Mouse (Mus musculus) kidney, adult 18-20 months (tissue): ENCODE data around the gene Pld6.
"Not testable (repeated sequence)": the region's sequence is repeated elsewhere in the genome, so short reads cannot be mapped to it uniquely, and the experiment has no call there.

Experiments
- DNase-seq: peaks from one replicate; pipeline ENCODE4 v3.0.0; 2021

Gene Pld6

DNA sequence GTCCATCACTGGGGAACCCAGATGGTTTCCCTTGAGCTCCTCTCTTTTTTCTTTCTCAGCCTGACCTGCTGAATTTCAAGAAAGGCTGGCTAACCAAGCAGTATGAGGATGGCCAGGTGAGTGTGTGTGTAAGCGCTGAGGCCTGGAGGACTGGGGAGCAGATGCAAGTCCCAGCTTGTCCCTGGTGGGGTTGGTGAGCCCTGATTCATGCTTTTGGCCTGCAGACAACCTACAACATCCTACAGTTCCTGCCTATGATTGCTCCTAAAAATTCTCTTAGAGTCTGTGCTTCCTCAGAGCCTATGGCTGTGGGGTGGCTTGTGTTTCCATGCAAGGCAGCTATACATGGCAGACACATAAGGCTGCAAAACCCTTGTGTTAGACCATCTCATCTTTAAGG lies 43.7 kb downstream of the Pld6 start:
- DNase-seq = no peak

DNA sequence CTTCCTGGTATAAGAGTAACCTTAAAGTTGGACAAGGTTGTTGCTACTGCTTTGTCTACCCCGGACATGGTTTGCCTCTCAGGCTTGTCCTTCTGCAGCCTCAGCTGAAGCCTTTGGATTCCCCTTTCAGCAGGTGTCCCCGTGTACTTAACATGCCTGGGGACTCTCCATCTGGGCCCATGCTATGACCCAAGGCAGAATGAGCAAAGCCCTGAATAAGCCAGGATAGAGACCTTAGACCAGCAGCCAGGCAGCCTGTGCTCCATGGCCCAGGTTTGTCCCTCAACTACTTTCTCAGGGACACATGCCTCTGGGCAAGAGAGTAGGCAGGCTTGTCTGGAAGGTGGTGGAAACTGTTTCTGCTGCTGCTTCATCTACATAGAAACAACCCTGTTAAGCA lies 44.1 kb downstream of the Pld6 start:
- DNase-seq = no peak

DNA sequence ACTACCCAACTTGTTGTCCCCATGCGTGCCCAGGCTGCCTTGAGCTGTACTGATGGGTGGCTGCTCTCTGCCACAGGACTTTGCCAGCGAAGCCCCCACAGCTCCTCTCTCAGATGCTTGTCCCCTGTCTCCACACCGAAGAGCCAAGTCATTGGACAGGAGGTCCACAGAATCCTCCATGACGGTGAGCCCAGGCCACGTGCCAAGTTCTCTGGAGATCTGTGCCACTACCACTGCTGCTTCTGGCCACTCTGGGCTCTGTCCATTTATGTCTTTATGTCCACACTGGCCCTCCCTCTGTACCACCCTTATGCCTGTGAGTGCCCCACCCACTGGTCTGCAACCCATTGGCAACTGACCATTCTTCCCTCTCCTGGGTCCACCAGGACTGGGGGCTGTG lies 45.5 kb downstream of the Pld6 start:
- no peak for DNase-seq

DNA sequence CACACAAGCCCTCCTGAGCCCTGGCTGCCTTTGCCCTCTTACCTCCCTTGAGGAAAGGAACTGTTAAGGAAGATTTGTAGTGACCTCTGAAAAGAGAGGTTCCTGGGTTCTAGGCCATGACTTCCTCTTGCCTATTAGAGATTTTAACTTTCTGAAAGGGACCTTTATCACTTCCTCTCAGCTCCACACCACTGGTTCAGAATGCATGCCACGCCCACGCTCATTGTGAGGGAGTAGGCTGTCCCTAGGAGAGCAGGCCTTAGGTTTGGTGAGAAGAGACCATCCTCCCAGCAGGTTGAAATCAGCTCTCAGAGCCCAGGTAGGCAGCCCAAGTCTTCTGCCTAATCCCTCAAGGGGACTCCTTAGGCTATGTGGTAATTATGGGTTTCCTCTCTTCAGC lies 47.4 kb downstream of the Pld6 start:
- DNase-seq = no peak

DNA sequence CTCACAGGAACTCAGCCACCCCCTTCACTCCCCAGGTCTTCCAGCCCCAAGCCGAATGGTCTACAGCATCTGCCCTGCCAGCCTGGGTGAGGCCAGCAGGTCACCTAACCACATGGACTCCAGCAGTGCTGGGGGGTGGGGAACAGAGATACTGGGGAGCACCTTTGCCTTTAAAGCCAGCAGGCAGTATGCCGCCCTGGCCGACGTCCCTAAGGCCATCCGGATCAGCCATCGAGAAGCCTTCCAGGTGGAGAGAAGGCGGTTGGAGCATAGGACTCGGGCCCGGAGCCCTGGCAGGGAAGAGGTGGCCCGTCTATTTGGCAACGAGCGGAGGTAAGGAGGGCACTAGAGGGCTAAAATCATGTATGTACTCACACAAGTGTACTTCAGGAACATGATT lies 50.2 kb downstream of the Pld6 start:
- DNase-seq = no peak

DNA sequence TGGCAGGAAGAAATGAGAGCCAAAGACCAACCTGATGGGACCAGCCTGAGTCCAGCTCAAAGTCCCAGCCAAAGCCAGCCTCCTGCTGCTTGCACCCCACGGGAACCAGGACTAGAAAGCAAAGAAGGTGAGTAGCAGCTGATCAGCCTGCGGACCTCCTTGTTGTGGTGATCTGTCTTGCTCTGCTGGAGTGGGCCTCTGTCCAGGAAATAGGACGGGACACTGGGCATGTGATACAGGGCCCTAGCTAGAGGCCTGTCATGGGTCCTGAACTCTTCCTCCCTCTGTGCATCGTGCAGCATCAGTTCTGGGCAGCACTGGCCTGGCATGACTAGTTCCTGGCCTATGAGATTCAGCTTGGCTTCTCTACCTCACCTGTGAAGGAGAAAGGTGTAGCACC lies 51.5 kb downstream of the Pld6 start:
- not testable (repeated sequence) for DNase-seq

DNA sequence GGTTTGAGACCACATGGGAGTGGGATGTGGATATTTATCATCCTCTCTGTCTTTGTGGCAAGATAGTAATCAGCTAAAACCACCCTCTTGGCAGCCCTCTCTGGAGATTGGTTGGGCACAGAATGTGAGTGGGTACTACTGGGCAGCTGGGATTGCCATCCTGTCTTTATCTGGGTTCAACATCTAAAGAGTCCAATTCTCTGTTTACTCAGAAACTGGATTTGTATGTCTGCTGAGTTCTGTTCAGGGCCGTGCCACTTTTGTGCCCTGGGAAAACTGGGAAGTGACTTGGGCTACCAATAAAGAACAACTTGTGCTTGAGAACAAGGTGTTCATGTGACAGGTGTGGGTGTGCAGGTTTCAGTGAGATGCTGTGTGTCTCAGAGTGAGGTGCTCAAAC lies 53.1 kb downstream of the Pld6 start:
- DNase-seq = no peak
